Mouse (Mus musculus) adrenal gland, postnatal 36 days (tissue): Measurements from ENCODE around the gene Anxa6. TPM values are rescaled to one million over a fixed set of nuclear protein-coding genes. Genes with fewer than 3 reads are reported as not detected.
"Not testable (repeated sequence)": the region's sequence is repeated elsewhere in the genome, so short reads cannot be mapped to it uniquely, and the experiment has no call there.

Experiments
- DNase-seq, 2 experiments: peaks; one replicate each; pipeline ENCODE4 v3.0.0; 2021; ENCODE audit warnings: mixed read lengths in 1 of 2
- total RNA-seq, 2 experiments: library from RNA; stranded (reverse); gene quantifications; 2 replicates each; pipeline ENCODE4 v1.2.3; 2021

Anxa6 gene
- total RNA-seq, 2 experiments from 2014 or later = 114 to 115 TPM

- DNase-seq = peak in 1 of 2 experiments; percentile 52
Observed at GRCm38 (mm10) chr11:54961164-54961850, 71.9 kb downstream of the Anxa6 start.

- DNase-seq = no peak
Observed at GRCm38 (mm10) chr11:54960251-54960650, 73.0 kb downstream of the Anxa6 start.

DNA sequence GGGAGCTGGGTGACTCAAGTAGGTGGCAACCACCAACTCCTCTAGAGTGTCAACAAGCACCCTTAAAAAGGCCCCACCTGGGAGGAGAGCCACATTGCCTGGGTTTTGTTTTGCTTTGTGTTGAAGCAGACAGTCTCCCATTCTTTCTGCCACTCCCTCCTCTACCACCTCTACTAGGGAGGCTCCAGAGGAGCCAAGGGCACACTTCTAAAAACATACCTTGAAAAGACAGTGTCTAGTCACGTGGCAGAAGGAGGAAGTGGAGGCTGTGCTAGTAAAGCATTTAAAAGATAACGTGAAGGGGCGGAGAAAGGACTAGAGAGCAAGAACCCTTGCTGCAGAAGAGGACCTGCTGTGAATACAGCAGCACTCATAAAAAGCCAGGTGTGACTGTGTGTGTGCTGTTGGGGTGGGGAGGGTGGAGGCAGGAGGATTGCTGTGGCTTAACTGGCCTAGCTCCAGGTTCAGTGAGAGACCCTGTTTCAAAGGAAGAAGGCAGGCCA, 74.6 kb downstream of the Anxa6 start:
- DNase-seq = no peak

DNA sequence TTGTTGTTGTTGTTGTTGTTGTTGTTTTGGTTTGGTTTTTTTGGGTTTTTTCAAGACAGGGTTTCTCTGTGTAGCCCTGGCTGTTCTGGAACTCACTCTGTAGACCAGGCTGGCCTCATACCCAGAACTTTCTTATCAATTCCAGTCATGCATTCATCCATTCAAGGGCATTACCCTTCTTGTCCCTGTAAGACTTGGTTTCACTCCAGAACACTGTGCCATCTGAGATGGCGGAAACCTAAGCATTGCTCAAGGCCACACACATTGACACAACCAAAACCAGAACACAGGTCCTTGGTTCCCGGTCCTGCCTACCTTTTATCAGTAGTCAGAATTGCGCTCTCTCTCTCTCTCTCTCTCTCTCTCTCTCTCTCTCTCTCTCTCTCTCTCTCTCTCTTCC, 75.5 kb downstream of the Anxa6 start:
- DNase-seq = not testable (repeated sequence)

GRCm38 (mm10) chr11:54956912-54957311, 76.3 kb downstream of the Anxa6 start:
- no peak for DNase-seq

DNA sequence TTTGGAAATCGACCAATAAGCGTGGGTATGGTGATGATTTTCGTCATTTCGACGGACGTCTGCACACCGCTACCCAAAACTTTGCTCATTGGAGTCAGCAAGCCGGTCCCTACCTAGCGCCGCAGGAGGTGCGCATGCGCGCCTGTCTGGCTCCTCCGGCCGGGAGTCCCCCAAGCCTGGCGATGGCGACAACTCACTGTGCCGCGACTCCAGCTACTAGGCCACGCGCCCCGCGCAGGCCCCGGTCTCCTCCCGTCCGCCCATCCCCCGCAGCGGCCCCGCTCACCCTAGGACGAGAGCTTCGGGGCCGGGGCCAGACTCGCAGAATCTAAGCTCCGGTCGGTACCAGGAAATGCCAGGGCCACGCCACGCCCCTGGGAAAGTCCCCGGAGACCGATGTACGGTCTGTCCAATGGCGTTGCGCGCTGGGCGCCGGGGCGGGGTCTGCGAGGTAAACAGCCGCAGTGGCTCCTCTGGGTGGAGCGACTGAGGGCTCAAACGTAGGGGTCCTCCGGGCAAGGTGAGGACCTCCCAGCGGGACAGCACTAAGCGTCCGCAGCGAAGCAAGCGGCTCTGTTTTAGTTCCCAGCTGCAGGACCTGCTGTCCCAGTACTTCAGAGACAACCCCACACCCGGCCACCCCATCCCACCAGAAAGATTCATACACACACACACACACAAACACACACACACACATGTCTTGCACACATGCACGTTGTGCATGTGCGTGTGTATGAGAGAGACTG, 77.3 kb downstream of the Anxa6 start:
- DNase-seq = peak; percentile 99 to 100

- not testable (repeated sequence) for DNase-seq
Observed at GRCm38 (mm10) chr11:54955400-54955734, 77.9 kb downstream of the Anxa6 start.

- no peak for DNase-seq
Observed at GRCm38 (mm10) chr11:54954716-54955115, 78.5 kb downstream of the Anxa6 start.

DNA sequence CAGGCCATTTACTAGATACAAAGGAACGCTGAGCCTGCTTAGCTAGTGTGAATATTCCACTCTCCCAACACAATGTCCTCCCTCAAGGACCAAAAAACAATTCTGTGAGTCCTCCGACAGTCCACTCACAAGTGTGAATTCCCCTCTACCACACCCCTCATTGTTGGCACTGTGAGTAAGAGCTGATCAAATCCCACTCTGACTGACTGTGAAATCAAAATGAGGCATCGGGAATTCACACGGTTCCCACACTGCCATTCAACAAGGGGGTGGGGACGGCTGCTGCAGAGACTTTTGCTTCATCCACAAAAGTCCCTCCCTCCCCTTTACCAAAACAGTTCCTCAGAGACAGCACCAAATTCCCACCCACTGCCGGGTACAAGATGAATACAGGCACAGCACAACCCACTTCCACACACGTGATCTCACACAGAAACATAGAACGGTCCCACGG, 79.2 kb downstream of the Anxa6 start:
- peak in 1 of 2 experiments; percentile 28 for DNase-seq

GRCm38 (mm10) chr11:54952651-54953050, 80.6 kb downstream of the Anxa6 start:
- peak in 1 of 2 experiments; percentile 66 for DNase-seq

DNA sequence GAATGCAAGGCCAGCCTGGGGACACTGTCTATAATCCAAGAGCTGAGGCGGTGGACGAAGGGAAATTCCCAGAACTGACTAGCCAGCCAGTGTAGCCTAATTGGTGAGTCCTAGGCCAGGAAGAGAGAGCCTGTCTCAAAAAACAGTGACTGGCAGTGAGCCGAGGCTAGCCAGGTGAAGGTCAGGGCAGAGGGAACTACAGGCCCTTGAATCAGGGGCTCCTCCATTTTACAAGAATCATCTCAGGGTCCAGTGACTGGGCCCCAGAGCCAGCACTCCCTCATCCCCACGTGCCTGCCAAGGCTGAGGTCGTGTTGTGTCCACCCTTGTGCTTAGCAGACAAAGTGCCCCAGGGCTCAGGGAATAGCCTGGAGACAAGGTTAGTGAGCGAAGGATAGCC, 82.6 kb downstream of the Anxa6 start:
- DNase-seq = peak; percentile 48 to 60

DNA sequence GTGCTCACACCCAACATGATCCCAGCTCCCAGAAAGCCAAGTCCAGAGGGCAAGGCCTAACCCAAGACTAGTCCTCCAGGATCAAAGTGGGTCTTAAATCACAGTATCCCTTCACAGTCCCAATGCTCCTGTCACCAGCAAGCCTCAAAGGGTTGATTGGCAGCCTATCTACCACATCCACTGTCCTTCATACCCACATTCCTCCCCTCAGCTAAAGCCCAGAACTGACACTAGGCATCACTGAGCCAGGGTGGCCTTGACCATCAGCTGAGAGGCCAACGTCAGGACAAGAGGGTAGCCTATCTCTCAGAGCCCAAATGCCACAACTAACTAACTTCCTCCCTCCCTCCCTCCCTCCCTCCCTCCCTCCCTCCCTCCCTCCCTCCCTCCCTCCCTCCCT, 83.5 kb downstream of the Anxa6 start:
- DNase-seq = no peak

DNA sequence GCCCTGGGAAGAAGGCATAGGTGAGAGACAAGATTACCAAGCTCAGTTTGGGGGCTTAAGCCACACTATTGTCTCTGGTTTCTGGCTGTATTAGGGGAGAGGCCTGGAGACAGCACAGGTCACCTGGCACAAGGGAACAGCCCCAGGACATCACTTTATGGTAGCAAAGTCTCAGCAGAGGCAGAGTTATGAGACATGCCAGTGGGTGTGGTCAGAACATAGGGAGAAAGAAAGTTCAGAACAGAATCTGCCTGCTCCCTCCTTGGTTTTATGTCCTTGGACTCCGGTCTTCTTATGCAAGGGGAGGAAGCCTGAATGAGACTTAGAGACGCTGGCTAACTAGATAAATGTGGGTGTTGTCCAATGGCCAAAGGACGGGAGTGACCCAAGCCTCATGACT, 88.5 kb downstream of the Anxa6 start:
- DNase-seq = no peak

DNA sequence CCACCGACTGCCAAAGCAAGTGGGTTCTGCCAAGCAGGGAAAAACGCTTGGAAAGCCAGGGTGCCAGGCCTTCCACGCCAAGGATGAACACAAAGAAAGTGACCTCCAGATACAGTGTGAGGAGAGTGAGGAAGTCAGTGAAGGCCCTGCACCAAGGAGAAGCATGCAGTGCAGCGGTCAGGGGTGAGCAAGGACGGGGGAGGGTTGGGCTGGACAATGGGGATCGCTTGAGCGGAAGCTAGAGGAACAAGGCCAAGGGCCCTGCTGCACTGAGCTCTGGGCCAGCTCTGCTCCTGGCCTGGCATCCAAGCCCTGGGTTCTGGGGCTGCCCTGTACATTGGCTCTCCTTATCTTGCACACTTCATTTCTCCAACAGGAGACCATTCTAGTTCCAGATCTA, 93.2 kb downstream of the Anxa6 start:
- DNase-seq = peak; percentile 76 to 78

DNA sequence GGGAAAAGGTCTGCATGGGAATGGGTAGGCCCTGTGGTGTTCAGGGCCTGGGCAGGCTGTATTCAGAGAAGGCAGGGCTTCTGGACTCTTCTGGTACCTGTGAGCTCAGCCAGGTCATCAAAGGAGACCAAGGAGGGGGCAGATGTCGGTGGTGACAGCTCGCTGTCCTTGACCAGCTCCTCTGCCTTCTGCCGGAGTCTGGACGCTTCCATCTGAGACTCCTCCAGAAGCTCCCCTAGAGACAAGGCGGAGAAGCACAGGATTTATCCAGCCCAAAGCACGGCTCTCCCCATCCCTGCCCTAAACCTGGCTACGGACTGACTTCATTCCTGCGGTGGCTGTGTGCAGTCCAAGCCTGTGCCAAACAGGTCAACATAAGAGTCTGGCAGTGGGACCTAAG, 93.7 kb downstream of the Anxa6 start:
- no peak for DNase-seq

DNA sequence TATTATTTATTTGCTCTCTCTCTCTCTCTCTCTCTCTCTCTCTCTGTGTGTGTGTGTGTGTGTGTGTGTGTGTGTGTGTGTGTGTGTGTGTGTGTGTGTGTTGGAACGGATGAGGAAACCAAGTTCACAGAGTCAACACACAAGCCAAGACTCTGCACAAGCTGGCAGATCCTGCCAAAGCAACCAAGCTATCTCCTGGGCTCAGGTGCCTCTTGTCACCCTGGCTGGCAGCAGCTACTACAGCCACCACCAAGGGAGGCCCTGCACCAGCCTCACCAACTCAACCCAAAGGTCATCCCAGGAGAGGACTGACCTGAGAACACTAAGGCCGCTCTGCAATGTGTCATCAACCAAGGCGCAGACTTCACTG, 96.5 kb downstream of the Anxa6 start:
- no peak for DNase-seq

- peak; percentile 80 to 81 for DNase-seq
Observed at GRCm38 (mm10) chr11:54936035-54936770, 97.0 kb downstream of the Anxa6 start.

DNA sequence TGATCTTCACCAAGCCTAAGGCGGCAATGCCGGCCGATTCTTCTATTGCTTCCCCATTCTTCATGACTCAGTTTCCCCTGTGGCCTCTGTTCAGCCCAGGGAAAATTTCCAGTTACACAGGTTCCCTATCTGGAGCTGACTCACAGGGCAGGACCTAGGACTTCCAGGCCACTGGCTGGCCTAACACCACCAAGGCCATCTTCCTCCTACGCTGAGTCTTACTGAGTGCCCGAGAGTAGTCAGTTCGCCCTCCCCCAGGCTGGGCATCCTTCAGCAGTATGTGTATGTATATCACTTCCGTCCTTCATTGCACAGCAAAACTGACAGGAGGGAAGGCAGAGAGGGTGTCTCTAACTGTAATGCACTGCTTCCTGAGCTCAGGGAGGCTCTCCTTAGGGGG, 99.0 kb downstream of the Anxa6 start:
- peak; percentile 65 to 67 for DNase-seq

DNA sequence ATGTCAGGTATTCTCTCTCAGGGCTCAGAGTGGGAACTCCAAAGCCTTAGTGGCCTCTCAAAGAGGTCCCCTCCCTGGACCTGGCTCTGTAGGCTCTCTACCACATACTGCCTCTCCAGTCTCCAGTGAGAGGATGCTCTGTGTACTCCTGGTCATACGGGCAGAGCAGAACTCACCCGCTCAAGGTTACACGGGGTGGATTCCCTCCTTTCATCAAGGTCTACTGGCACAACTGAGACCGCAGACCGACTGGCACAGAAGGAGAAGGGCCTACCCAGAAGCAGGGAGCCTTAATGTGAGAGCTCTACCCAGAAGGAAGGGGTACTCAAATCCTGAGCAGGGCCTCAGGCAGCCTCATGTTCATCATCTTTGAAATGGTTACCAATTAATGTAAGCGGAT, 100.7 kb downstream of the Anxa6 start:
- peak in 1 of 2 experiments; percentile 44 for DNase-seq

- peak; percentile 63 to 69 for DNase-seq
Observed at GRCm38 (mm10) chr11:54931405-54932093, 101.7 kb downstream of the Anxa6 start.

GRCm38 (mm10) chr11:54930318-54930979, 102.8 kb downstream of the Anxa6 start:
- DNase-seq = peak; percentile 57 to 72

DNA sequence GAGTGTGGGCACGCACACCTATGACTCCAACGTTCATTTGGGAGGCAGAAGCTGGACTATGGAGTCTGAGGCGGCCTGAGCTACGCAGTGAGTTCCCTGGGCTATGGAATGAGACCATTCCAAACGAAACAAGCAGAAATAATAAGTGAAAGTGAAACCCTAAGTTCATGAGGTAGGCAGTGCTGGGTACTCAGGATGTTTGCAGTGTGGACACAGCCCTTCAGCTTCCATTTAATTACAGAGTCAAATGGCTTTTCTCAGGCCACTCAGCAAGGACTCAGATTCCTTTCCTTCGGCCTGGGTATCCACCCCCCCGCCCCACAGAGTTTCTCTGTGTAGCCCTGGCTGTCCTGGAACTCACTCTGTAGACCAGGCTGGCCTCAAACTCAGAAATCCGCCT, 103.5 kb downstream of the Anxa6 start:
- DNase-seq = no peak
